Comparison of ENCODE assay signal across 27 mouse cellular contexts in genomic region chr1:179743593-179744193, GRCm38 (mm10). TPM values are rescaled to one million over a fixed set of nuclear protein-coding genes. Genes with fewer than 3 reads are reported as not detected.
A peak's percentile ranks its signal among the peaks of the same experiment; 100 is the strongest.
DNase-seq lines count a peak whose midpoint lies in the region; ATAC-seq lines count a peak whose summit lies in the region.
"Had no signal": no experiment of that assay in that cellular context is flagged by ENCODE, and none has a peak within 500 bp of the region (broad histone marks: within the 10 kb centered on the region; RNA-seq: fewer than 3 reads in every experiment).

No protein-coding gene starts in this region.

- peaks cover 49% of the 10 kb centered on the region for H3K36me3 ChIP-seq in heart, embryonic 10.5 days
- H3K36me3 ChIP-seq in liver, embryonic 13.5 days: peaks cover 51% of the 10 kb centered on the region
- H3K36me3 ChIP-seq in stomach, embryonic 16.5 days (ENCODE audit: control insufficient read depth, insufficient read depth, low read length): peaks cover 16% of the 10 kb centered on the region

- 0 out of 2 replicates have a peak, but pooled peaks have one; percentile 15 for ATAC-seq in erythroid progenitor cell, adult 5-6 weeks (replicated peaks; ENCODE audit: low FRiP score, poor library complexity, severe bottlenecking)
- ATAC-seq in liver, embryonic 13.5 days (ENCODE audit: low read depth): peak; percentile 56
- peak; percentile 46; the same call in 1 of the 2 replicates for ATAC-seq in stomach, embryonic 16.5 days (ENCODE audit: insufficient read depth, low FRiP score)
- ATAC-seq in monocyte, adult 5-6 weeks (replicated peaks; ENCODE audit: insufficient number of reproducible peaks, low FRiP score, low TSS enrichment, poor library complexity, severe bottlenecking): no peak

- 76% methylated on average over 4 of the region's 4 CpGs for WGBS in heart, embryonic 10.5 days
- 71% methylated on average over 4 of the region's 4 CpGs for WGBS in liver, embryonic 13.5 days (ENCODE audit: insufficient replicate concordance)
- 57% methylated on average over 4 of the region's 4 CpGs for WGBS in stomach, embryonic 16.5 days

- no peak overlapping the region for H3K4me2 ChIP-seq in liver, embryonic 13.5 days
- no peak overlapping the region for H3K4me2 ChIP-seq in stomach, embryonic 16.5 days (ENCODE audit: low read depth, low read length)
- H3K4me2 ChIP-seq: hindbrain, embryonic 14.5 days had no signal

- H3K27me3 ChIP-seq in heart, embryonic 10.5 days (ENCODE audit: insufficient read depth, poor library complexity, severe bottlenecking): no peaks in the 10 kb centered on the region
- H3K27me3 ChIP-seq in liver, embryonic 13.5 days: no peaks in the 10 kb centered on the region
- no peaks in the 10 kb centered on the region for H3K27me3 ChIP-seq in stomach, embryonic 16.5 days (ENCODE audit: control insufficient read depth, insufficient read depth, low read length)

- H3K9ac ChIP-seq in liver, embryonic 13.5 days: no peak overlapping the region
- no peak overlapping the region for H3K9ac ChIP-seq in stomach, embryonic 16.5 days (ENCODE audit: low read length)
- H3K9ac ChIP-seq: hindbrain, embryonic 14.5 days had no signal

- peak; percentile 67 for DNase-seq in heart, adult 11 months
- no peak for DNase-seq in heart, embryonic 10.5 days (ENCODE audit: low spot score)
- no peak for DNase-seq in liver, embryonic 13.5 days
- no peak for DNase-seq in adrenal gland, postnatal 25 days
- no peak for DNase-seq in adrenal gland, adult 18-20 months (ENCODE audit: low spot score in 2 of 2)
- DNase-seq: adrenal gland, adult 8-10 months; cerebellum, postnatal 14 days; embryo, embryonic 11 days; gastrocnemius, postnatal 10 days; heart, adult 18-20 months; heart, postnatal 36 days; kidney, adult 8-10 months; kidney, postnatal 25 days; lung, adult 18-20 months; lung, postnatal 36 days; retina, postnatal 1 day; thymus, postnatal 4 days had no signal

- no peak overlapping the region for H3K4me3 ChIP-seq in heart, embryonic 10.5 days
- no peak overlapping the region for H3K4me3 ChIP-seq in liver, embryonic 13.5 days (replicated peaks)
- no peak overlapping the region for H3K4me3 ChIP-seq in stomach, embryonic 16.5 days (replicated peaks; ENCODE audit: low read length)

- H3K9me3 ChIP-seq in heart, embryonic 10.5 days: no peaks in the 10 kb centered on the region
- H3K9me3 ChIP-seq in liver, embryonic 13.5 days (replicated peaks): no peaks in the 10 kb centered on the region
- H3K9me3 ChIP-seq in stomach, embryonic 16.5 days (replicated peaks; ENCODE audit: control insufficient read depth, low read length): no peaks in the 10 kb centered on the region

- no peak overlapping the region for H3K27ac ChIP-seq in heart, embryonic 10.5 days
- H3K27ac ChIP-seq in liver, embryonic 13.5 days: no peak overlapping the region
- H3K27ac ChIP-seq in stomach, embryonic 16.5 days (ENCODE audit: low read length): no peak overlapping the region
- H3K27ac ChIP-seq: hindbrain, embryonic 14.5 days had no signal

- H3K4me1 ChIP-seq in heart, embryonic 10.5 days: peaks cover 6% of the 10 kb centered on the region; the same call in 1 of the 2 replicates
- H3K4me1 ChIP-seq in liver, embryonic 13.5 days (replicated peaks): 0 out of 2 replicates have a peak, but pooled peaks cover 7% of the 10 kb centered on the region
- no peaks in the 10 kb centered on the region for H3K4me1 ChIP-seq in stomach, embryonic 16.5 days (ENCODE audit: control insufficient read depth, insufficient read depth, low read length)

RNA-seq across cellular contexts. Expression of gene Kif28, which starts 1.4 kb away (rescaled TPM):
- 0.09 TPM in 1 of 2 replicates, not detected in the other for polyA plus RNA-seq in heart, embryonic 10.5 days (2016; fragmentation: Nextera tagmentation; extraction: Ambion mirVana)
- not detected in 2 replicates for total RNA-seq in erythroid progenitor cell, adult 5-6 weeks (2015; ENCODE audit: low replicate concordance)
- total RNA-seq in erythroid progenitor cell, adult 5-6 weeks (2017; ENCODE audit: low replicate concordance): not detected in 2 replicates
- polyA plus RNA-seq in liver, embryonic 13.5 days (2015; fragmentation: Nextera tagmentation; extraction: Ambion mirVana): not detected in 2 replicates
- 0.04 TPM in 1 of 2 replicates, not detected in the other for polyA plus RNA-seq in stomach, embryonic 16.5 days (2015; fragmentation: Nextera tagmentation; extraction: Ambion mirVana)
- total RNA-seq in adrenal gland, postnatal 25 days (2021): not detected in 2 replicates
- total RNA-seq in monocyte, adult 5-6 weeks (2017): not detected in 3 replicates
- under 1 TPM in 1 of 2 experiments, not detected in 1; 0.10 TPM for total RNA-seq in adrenal gland, adult 18-20 months (2021)
- polyA plus RNA-seq: hindbrain, embryonic 14.5 days; midbrain, postnatal 0 days; neural tube, embryonic 11.5 days; small intestine, adult 2 months had no signal

RNA-seq across cellular contexts. Expression of gene Gm10518, which starts 59.5 kb away (rescaled TPM):
- polyA plus RNA-seq in heart, embryonic 10.5 days (2016; fragmentation: Nextera tagmentation; extraction: Ambion mirVana): 0.18 and 0.25 TPM in 2 replicates
- total RNA-seq in erythroid progenitor cell, adult 5-6 weeks (2015; ENCODE audit: low replicate concordance): not detected in 2 replicates
- total RNA-seq in erythroid progenitor cell, adult 5-6 weeks (2017; ENCODE audit: low replicate concordance): not detected in 2 replicates
- 0.10 and 0.24 TPM in 2 replicates for polyA plus RNA-seq in liver, embryonic 13.5 days (2015; fragmentation: Nextera tagmentation; extraction: Ambion mirVana)
- not detected in 2 replicates for polyA plus RNA-seq in stomach, embryonic 16.5 days (2015; fragmentation: Nextera tagmentation; extraction: Ambion mirVana)
- not detected in 2 replicates for total RNA-seq in adrenal gland, postnatal 25 days (2021)
- 0.58 TPM in 1 of 3 replicates, not detected in the others for total RNA-seq in monocyte, adult 5-6 weeks (2017)
- total RNA-seq in adrenal gland, adult 18-20 months (2021): not detected
- total RNA-seq: adrenal gland, adult 8-10 months; gastrocnemius, postnatal 10 days; heart, adult 18-20 months; heart, postnatal 36 days; left cerebral cortex, postnatal 36 days; midbrain, postnatal 0 days had no signal
- polyA plus RNA-seq: brain, embryonic 14.5 days; embryonic facial prominence, embryonic 14.5 days; hindbrain, embryonic 14.5 days; midbrain, postnatal 0 days; small intestine, adult 2 months had no signal

RNA-seq across cellular contexts. Expression of gene Ahctf1, which starts 59.8 kb away (rescaled TPM):
- 21.6 and 30.2 TPM in 2 replicates for polyA plus RNA-seq in heart, embryonic 10.5 days (2016; fragmentation: Nextera tagmentation; extraction: Ambion mirVana)
- total RNA-seq in erythroid progenitor cell, adult 5-6 weeks (2015; ENCODE audit: low replicate concordance): 127 and 160 TPM in 2 replicates
- 152 and 167 TPM in 2 replicates for total RNA-seq in erythroid progenitor cell, adult 5-6 weeks (2017; ENCODE audit: low replicate concordance)
- 19.7 and 21.7 TPM in 2 replicates for polyA plus RNA-seq in liver, embryonic 13.5 days (2015; fragmentation: Nextera tagmentation; extraction: Ambion mirVana)
- polyA plus RNA-seq in stomach, embryonic 16.5 days (2015; fragmentation: Nextera tagmentation; extraction: Ambion mirVana): 18.1 and 19.0 TPM in 2 replicates
- total RNA-seq in adrenal gland, postnatal 25 days (2021): 38.1 and 41.6 TPM in 2 replicates
- 47.6 to 87.5 TPM (median 56.5 TPM) in 3 replicates for total RNA-seq in monocyte, adult 5-6 weeks (2017)
- 10 to 100 TPM; 34.6 to 34.9 TPM for total RNA-seq in adrenal gland, adult 18-20 months (2021)
